Mouse (Mus musculus) common myeloid progenitor, adult 5-6 weeks (primary cell): ENCODE measurements at regions not wholly inside any gene's neighbourhood (a gene's known extent, or its start where the extent isn't known, plus 50 kb on each side); places are given as distances from the start of the nearest gene placed in this dataset.

Source experiments
- ATAC-seq: replicated peaks from 2 replicates; pipeline ENCODE4 v1.8.0; 2016; ENCODE audit warnings: low read depth, mild to moderate bottlenecking, moderate TSS enrichment, inconsistent platforms; ENCODE audit not compliant: poor library complexity, severe bottlenecking

DNA sequence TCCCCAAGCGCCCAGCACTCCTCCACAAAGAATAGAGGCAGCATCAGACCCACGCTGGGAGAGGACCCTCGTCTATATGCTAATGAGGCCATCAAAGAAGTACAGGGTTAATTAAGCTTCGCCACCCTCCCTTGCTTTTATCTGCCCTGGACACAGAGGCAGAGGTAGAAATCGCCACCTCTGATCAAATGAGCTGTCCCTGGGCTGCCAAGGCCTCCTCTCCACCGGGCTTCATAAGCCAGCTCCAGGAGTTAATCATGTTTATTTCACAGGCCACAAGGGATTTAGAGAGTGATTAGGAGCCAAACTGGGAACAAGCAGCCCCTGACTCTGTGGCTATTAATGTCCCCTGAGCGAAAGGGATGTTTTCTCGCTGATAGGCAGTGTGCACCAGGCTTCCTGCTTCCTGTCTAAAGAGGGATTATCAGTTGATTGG, 126.5 kb upstream of the Hs6st1 start:
- no peak for ATAC-seq

DNA sequence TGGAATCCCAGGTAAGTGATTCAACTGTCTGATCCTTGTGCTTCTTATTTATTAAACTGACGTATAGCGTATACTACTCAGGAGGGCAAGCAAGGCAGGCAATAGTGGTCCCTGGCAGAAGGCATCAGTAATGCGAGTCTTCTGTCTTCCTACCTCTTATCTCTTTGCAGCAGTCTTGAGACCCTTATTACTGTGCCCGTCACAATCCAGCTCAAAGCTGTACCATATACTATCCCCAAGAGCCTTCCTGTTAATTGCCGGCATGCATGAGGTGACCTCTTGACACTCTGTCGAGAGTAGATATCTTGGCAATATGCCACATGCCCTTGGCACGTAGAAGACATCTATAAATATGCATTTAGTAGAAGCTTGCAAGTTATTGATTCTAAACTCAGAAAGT, 126.0 kb upstream of the Hs6st1 start:
- no peak for ATAC-seq

DNA sequence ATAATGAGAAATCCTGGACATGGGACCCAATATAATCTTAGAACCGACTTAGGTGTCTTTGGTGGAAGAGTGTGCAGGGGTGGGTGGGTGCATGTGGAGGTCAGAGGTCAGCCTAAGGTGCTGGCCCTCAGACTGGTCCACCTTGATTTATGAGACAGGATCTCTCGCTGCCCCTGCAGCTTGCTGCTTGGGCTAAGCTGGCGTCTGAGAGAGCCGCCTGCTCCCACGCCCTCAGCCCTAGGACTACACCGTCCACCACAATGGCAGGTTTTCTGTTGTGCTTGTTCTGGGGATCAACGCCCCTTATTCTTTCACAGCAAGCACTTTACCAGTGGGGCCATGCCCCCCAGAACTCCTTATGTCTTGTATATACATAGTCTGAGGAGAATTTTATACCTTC, 124.4 kb upstream of the Hs6st1 start:
- ATAC-seq = no peak

DNA sequence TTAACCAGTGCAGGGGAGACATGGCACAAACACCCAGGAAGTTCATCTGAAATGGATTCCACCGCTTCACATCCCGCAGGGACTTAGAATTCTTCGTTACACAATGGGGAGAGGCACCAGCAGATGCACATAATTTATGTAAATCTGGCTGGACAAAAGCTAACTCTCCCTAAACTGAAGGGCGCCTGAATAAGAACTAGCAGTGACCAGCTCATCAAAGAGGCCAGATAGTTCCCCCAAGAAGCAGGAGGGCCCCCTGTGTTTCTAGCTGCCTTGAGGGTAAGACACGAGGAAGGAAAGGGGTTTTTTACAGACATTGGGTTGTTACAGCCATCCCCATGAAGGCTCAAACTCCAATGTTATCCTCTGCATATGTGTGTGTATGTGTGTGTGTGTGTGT, 123.8 kb upstream of the Hs6st1 start:
- no peak for ATAC-seq

DNA sequence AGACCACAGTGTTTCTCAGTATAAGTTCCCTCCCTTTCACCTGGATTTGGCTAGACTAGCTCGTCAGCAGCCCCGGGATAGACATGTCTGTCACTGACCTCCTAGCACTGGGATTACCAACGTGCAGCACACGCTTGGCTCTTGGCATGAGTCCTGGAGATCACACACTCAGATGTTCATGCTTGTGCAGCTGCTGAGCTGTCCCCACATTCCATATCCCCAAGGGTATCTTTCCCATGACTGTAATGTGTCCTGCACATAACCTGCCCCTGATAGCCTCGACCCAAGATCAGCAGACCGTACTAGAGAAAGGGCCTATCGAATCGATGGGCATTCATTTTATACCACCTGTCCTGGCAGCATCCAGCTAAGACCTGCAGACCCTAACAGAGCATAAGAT, 123.4 kb upstream of the Hs6st1 start:
- ATAC-seq = no peak

DNA sequence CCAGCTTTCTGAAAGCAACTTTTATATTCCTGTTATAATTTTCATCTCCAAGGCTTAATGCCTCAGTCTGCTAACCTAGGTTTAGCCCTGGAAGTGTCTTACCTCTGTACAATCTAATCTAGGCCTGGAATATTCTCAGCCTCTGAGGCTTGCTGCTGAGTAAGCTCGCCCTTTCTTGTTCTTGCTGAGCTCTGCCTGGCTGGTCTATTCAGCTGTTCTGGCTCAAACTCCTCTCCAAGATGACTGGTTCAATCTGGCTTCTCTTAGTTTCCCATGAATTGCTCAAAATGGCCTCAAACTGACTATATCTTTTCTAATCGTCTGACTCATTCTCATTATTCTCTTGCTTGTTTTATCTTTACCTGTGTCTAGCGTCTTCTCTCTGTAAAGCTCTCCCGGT, 122.6 kb upstream of the Hs6st1 start:
- ATAC-seq = no peak

DNA sequence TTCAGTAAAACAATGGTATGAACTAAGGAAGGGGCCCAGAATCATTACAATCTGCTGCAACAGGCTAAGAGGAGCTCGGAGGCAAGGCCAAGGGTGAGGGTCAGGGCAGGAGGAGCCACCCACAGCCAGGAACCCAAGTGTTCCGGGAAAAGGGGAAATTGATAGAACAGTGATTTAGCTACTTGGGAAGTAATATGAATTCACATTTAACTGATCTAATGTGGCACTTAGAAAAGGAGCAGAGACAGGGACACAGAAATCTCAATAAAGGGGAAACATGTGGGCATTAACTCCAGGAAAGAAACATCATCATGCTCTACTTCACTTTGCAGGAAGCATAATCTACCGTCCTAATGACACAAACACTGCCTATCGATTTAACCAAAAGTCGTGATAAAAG, 120.1 kb upstream of the Hs6st1 start:
- ATAC-seq = no peak

DNA sequence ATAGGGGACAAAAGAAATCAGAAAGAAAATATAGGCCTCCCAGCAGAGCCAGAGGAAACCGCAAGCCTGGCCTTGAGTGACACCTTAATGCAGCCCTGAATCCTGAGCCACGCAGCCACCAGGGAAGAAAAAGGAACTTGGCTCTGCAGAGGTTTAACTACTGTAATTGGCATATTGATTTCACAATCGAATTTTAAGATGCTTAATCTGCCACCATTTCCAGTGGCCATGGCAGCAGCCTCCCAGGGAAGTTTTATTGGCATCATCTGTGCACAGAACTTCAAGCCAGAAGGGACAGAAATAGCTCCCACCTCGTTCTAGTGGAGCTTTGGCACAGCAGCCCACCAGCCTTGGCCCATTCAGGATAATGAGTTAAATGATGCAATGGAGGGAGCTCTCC, 117.1 kb upstream of the Hs6st1 start:
- peak; percentile 86 for ATAC-seq

DNA sequence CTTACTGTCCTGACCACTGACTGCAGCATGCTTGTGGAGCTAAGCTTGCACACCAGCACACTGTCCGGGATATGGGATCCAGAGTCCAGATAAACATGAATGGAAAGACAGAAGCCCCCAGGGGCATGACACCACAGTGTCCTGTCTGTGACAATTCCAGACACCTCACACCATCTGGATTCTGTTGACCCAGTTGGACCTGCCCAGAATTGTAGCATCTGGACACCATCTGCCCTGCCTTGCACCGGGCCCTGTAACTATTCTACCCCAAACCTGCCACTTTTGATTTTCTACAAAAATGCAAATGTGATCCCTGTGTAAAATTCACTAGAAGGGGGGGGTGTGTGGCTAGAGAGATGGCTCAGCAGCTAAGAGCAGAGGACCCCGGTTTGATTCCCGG, 114.5 kb upstream of the Hs6st1 start:
- ATAC-seq = no peak

DNA sequence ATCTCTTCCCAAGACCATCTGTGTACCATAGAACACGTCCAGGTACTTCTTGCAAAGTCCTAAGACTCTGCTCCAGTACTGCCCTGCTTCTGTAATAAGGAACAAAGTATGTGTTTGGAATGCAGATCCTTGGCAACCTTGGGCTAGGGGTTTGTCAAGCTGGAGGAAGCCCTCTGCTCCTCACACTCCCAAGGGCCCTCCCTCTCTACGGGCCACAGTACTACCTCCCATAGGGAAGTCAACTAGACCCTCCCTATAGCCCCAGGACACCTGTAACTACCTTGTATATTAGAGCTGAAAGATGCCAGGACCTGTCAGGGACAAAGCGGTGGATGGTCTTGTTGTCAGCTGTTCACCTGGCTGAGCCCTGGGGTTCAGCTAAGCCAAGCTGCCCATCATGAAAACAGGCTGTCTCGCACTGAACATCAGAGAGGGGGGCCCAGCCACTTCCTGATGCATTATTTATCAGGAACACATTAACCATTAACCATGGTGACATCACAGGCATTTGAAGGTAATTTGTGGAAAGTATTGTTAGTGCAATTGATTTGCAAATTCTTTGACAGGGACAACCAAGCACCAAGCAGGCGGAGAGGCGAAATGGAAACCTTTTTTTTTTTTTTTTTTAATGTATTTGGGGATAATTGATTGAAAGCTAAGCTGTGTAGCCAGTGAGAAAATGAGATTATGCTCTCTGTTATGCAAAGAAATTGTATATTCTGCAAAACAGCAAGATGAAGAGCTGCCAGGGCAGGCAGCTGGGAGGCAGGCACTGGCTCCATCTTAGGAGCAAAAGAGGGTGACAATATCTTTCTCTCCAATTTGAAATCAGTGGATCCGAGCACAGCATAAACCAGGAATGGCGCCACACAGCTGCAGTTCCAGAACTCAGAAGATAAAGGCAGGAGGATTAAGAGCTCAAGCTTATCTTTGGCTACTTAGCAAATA, 110.5 kb upstream of the Hs6st1 start:
- ATAC-seq = no peak

DNA sequence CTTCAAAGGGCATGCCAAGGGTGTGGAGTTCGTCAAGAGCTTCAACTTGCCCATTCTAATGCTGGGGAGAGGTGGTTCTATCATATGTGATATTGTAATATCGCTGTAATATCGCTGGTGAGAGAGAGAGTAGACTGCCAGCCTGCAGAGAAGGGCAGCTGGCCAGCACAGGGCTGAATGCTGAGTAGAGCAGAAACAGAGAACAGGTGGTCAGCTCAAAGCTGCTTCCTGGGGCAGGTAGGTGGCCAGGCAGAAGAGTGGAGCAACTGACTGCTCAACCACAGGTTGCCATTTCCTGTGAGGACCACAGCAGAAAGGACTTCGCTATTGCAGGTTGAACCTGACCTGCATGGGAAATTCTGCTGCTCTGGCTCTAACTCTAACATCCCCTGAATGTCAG, 108.5 kb upstream of the Hs6st1 start:
- no peak for ATAC-seq

DNA sequence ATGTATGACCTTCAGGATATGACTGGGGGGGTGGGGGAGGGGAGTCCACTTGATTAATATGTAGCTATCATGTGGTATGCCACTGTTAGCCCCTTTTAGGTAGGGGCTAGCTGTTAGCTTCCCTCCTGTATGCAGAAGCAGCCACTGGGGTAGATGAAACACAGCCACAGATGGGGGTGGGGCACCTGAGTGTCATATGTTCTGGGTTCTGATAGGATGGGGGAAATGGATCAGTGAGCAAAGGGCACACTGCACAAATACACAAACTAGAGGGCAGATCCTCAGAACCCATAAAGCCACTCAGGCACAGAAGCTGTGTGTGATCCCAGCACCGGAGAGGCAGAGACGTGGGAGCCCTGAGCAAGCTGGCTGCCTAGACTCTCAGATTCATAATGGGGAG, 107.4 kb upstream of the Hs6st1 start:
- ATAC-seq = no peak

DNA sequence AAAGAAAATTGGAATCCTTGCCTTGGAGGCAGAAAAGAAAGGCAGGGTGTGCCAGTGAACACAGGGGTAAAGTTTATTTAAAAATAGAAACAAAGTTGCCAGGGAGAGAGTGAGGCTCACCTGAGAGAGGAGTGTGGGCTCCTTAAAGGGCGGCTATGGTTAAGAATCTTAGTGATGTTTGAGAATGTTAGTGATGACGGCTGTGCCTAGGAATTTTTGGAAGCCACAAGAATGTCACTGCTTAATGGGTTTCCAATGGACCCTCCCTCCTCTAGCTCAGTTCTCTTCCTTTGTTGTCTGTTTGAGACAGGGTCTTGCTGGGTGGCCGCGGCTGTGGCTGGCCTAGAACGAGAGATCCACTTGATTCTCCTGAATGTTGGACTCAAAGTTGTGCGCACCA, 106.3 kb upstream of the Hs6st1 start:
- no peak for ATAC-seq

DNA sequence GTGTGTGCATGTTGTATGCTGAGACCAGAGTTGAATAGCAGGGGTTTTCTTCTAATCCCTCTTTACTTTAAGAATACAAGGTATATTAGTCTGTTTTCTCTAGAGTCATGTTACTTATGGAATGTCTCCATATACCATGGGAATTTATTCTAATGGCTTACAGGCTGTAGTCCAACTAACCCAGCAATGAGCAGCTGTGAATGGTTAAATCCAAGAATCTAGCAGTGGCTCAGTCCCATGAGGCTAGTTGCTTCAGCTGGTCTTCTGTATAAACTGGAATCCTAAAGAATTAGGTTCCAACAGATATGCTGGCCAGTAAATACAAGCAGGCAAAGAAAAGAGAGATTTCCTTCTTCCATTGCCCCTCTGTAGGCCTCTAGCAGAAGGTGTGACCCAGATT, 99.7 kb upstream of the Hs6st1 start:
- ATAC-seq = no peak

DNA sequence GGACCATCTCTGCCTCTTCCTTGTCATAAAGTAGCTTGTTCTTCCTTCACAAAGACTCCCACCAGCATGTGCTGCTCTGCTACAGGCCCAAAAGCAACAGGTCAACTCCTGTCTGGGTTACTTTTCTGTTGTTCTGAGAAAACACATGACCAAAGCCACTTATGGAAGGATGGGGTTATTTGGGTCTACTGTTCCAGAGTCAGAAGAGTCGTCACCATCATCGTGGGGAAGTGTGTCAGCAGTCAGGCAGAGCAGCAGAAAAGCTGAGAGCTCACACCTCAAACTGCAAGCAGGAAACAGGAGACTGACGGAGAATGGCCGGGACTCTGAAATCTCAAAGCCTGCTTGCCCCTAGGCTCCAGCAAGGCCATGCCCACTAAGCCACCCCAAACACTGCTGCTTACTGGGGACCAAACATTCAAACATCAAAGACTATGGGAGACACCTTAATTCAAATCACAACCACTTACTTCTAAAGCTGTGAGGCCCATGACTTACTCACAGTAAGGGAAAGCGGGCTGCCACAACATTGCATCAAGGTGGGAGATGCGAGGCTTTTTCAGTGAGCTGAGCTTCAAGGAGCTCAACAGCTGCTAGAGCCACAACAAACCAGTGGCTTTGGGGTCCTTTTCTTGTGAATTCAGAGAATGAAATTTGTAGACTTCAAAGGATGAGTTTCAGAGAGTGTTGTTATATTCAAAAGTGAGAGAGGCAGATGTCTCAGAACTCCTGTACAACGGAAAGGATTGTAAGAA, 96.6 kb upstream of the Hs6st1 start:
- no peak for ATAC-seq

DNA sequence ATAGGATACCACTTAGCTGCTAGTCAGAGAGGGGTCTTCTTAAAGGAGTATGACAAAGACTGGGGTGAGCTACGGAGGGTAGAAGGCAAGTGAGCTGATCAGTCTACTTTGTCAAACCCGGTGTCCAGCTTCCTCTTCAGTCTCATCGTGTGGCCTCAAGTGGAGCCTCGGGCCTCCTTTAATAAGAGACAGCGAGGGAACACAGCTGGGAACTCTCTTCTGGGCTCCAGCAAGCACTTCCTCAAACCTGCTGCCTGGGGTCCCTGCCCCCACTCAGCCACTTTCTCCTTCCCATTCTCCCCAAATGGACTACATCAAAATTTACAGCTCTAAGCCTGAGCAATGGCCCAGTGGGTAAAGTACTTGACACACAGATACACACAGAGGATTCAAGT, 96.0 kb upstream of the Hs6st1 start:
- ATAC-seq = peak; percentile 40; the same call in 1 of the 2 replicates

DNA sequence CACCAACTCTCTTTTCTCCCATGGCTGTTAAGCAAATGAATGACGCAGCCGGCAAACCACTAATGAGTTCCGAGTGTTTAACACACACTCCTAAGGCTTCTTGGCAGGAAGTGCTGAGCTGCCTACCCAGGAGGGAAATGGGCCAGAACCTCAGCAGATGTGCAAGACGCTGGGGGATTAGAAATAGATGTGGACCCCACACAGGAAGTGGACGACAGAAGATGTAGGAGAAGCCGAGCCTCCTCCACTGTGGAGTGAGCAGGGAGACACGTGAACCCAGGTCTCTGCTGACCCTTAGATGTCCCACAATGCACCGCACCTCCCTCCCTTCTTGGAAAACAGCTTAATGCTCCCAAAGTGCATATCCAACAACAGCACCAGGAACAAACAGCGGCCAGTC, 94.8 kb upstream of the Hs6st1 start:
- ATAC-seq = peak; percentile 17; the same call in 1 of the 2 replicates

DNA sequence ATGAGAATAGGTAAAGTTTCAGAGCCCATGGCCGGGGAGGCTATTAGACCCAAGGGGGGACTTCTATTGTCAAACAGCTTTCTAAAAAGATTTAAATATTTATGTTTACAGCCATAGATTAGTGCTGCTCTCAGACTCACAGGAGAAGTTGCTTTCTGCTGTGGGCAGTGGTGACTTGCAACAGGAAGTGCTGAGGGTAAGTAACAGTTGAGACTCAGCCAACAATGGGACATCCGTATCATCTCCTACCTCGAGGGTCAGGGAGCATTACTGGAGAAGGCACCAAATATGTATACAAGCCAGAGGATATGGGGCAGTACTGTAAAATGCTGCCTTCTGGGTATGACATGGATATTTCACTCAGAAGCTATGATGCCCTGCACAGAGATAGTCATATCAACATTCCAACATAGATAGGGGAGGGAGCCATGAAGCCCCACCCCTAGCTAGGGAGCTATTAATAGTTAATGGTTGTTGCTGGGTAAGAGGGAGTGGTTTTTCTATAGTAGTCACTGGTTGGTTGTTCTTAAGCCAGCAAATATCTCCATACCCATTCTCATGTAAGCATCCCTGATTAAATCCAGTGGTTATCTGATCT, 92.5 kb upstream of the Hs6st1 start:
- peak; percentile 78 for ATAC-seq

DNA sequence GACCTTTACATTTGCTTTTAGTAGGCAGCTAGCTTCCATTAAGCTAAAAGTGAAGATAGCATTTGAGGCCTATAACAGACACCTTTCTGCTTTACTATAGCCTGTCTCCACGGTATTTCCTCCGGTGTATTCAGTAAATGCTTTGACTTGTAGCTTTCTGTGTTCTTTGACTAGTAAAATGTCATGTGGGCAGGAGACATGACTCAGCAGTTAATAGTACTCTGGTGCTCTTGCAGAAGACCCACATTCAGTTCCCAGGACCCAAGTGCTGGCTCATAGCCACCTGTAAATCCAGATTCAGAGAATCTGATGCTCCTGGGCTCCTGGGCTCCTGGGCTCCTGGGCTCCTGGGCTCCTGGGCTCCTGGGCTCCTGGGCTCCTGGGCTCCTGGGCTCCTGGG, 91.7 kb upstream of the Hs6st1 start:
- peak; percentile 39 for ATAC-seq

DNA sequence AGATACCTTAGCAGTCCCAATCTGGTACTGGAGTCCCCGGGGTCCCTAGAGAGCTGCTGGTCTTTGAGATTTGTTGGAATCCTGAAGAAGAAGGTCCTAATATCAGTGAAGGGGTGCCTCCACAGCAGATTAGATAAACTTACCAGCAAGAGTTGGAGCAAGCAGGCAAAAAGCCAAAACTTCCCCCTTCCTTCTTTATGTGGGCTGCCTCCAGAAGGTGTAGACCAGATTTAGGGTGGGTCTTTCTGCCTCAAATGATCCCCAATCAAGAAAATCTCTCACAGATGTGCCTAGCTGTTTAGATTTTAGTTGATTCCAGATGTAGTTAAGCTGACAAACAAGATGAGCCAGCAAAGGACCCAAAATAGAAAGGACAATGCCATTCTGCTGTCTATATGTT, 90.1 kb upstream of the Hs6st1 start:
- ATAC-seq = no peak

DNA sequence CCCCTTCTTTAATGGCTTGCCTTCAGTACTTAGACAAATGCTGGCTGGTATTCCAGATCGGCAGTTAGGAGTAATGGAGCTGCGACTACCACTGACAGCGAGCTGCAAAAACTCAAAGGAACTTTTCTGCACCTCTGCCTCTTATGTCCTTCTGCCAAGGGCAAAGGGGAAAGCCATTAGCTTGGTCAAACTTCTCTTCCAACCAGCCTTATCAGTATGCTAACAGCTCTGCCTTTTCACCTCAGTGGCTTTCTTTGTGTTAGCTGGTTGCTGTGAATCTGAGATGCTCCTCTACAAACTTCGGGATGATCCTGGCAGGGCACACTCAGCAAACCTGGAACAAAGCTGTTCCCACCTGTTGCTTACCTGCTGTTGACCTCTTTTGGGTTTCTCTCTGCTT, 89.4 kb upstream of the Hs6st1 start:
- no peak for ATAC-seq
